Mouse (Mus musculus) frontal cortex, postnatal 10 days (tissue): ENCODE measurements around the gene Slc16a10.

Source experiments
- DNase-seq, 2 experiments: peaks; one replicate each; pipeline ENCODE4 v3.0.0; 2022; ENCODE audit warnings: low spot score in 2 of 2, mixed read lengths in 1 of 2

Slc16a10 gene

DNA sequence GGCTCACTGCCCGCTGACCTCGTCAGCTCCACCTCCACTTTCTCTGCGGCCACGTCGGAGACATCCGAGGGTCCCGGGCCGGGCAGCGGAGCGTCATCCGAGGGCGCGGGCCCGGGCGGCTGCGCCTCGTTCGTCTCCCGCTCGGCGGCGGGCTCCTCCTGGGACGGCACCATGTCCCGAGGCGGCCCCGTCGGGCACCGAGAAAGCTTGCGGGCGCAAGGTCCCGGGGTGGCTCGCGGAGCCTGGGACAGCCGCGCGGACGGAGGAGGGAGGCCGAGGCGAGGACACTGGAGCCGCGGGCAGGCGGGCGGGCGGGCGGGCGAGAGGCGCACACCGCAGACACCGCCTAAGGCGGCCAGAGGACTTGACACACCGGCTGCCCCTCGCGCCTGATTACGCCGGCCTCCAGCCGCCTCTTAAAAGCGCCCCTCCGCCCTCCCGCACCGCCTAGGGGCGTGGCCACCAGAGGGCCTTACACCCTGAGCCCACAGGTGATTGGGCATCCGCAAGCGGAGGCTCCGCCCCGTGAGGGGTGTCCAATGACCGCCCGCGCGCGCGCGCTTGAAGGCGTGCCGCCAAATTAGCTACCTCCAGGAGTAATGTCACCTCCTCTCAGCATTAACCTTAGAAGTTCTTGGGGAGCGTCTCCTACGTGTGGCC is at the start of gene Slc16a10:
TSS of gene Slc16a10 (minus strand) at position 395 of the 660 bp plus-strand sequence.
- peak; percentile 89 for DNase-seq

DNA sequence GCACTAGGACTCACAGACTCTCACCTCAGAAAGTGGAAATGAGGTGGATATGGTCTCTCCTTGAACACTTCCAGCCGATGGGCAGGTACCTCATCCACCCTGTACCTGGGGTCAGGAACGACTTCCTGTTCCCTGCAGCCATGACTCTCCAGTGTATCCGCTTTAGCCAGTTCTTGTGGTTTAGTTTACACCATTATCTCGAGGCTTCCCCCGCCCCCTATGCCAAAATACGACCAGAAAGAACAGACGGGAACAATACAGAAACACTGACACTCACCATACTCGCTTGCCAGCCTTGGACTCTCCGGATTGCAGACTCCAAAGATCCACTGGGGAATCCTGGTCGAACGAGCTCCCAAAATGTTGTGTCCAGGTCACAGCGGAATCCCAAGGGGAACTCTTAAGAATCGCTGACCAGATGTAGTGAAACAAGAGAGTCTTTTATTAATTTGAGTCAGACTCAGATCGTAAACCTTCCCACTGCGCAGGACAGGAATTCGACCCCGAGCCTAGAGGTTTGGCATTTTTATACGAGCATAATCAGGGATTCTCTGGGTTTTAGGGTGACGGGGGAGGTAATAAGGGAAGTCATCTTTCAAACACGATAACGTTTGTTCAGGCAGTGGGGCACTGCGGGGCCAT is 49.4 kb upstream of the Slc16a10 start:
- DNase-seq: no peak

DNA sequence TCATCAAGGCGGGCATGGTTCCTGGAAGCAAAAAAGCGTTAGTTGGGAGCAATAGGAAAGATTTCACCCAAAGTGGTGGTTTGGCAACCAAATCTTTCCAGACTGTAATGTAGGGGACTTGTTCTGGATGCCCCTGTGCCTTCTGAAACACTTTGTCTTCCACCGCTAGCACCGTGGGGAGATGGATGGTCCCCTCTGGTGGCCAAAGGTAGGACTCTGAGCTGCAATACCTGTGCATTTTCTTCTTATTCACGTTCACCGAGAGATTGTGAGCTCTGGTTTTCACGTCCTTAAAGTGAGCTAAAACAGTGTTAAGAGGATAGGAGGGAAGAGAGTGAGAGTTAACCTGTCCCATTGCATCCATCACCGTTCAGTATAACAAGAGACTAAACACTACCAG is 48.8 kb upstream of the Slc16a10 start:
- DNase-seq: no peak

DNA sequence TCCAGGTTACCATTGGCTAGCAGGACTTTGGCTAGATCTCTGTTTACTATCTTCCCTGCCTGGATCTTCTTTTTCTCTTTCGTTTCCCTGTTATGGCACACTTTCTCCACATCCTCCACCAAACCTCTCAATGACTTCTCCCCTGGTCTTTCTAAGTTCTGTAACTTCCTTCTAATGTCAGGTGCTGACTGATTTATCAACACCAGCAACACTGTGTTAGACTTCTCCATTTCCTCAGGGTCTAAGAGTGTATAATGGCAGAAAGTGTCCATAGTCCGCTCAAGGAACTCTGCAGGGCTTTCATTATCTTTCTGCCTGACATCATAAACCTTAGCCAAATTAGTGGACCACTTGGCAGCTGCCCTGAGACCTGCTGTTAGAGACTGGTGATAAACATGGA is 47.6 kb upstream of the Slc16a10 start:
- DNase-seq: no peak

DNA sequence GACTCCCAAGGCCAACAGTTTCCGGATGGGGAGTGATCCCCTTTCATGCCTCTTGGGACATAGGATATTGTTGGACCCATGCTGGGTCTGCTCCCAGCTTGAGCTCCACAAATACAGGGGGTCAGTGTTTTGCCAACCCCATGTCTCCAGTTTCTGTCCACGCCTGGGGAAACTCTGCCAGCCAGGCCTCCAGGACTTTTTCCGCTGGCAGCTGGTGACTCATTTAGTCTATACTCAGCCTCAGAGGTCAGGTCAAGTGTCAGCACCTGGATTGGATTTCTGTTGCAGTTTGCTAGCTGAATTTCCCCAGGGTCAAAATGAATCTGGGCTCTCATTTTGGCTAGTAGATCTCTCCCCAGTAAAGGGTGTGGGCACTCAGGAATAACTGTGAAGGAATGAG is 46.8 kb upstream of the Slc16a10 start:
- no peak for DNase-seq

DNA sequence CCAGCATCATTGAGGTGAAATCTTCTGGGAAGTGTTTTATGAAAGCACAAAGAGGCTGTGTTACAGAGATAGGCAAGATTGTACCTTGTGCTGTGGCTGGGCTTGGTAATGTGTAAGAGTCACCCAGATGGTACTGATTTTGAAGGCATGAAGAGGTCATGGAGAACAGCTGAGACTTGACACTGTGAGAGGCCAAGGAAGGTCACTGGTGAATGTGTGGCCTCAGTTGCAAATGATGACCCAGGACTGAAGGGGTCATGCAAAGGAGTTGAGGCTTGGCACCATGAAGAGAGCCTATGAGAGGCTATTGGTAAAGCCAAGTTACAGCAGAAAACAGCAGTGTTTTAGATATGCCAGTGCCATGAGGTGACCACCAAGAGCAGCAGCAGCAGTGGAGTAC is 43.9 kb upstream of the Slc16a10 start:
- DNase-seq: no peak

DNA sequence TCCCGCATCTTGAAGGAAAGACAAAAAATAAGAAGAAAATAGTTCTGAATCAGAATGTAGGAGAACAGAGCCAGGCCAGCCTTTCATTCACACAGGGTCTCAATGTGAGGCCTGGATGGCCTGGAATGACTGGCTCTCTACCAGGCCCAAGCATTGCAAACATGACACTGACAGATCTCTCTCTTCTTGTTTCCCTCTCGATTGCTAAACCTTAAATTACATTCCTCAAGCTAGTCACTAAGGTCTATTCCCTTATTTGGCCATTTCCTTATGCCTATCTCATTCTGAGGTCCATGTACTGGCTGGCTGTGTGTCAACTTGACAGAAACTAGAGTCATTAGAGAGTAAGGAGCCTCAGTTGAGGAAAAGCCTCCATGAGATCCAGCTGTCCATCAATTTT is 38.0 kb upstream of the Slc16a10 start:
- no peak for DNase-seq

DNA sequence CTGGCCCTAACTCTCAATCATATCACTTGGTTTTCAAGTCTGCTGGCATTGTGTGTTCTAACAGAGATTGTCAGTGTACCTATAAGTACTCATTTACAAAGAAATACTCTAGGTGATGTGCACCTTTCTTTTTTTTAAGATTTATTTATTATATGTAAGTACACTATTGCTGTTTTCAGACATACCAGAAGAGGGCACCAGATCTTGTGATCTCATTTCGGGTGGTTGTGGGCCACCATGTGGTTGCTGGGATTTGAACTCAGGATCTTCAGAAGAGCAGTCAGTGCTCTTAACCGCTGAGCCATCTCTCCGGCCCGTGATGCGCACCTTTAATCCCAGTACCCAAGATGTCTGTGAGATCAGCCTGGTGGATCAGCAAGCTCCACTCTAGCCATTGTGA is 37.1 kb upstream of the Slc16a10 start:
- DNase-seq: no peak

DNA sequence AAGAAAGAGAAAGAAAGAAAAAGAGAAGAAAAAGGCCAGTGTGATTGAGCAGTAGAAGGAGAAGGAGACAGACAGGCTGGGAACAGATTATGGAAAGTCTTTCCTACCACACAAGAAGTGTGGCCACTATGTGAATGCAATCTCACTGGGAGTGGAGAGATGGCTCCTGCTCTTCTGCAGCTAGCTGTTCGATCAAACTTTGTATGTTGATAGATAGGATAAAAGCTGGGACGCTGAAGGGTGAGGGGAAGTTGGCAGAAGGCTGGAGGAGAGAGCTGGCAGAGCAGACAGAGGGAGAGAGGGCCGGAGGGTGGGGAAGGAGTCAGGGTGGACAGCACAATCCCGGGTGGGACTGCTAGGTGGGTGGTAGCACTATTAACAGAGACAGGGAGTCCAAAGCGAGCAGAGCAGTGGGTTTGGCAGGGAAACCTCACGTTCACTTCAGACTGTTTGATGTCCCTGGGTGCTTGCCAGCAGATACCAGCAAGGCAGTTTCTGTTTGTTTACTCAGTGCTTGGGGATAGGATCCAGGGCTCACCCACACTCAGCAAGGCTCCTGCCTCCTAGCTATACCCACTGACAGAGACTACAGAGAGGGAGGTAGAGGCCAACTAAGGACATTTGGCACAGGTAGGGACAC is 35.4 kb upstream of the Slc16a10 start:
- peak; percentile 12 to 22 for DNase-seq

DNA sequence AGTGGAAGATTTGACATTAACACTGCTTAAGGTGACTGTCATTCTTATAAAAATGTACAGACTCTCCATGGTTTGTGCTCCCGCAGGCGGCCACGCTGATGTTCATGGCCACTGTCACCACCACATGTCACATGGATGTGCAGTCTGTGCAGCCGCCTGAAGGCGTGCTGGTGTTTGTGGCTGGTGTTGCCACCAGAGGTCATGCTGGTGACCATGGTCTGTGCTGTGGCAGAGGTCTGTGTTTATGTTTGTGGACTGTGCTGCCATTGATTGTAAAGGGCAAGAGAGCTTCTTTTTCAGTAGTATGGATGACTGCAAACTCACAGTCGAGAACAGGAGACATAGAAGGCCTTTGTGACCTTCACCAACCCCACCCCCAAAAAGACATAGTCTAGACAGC is 30.1 kb upstream of the Slc16a10 start:
- no peak for DNase-seq

DNA sequence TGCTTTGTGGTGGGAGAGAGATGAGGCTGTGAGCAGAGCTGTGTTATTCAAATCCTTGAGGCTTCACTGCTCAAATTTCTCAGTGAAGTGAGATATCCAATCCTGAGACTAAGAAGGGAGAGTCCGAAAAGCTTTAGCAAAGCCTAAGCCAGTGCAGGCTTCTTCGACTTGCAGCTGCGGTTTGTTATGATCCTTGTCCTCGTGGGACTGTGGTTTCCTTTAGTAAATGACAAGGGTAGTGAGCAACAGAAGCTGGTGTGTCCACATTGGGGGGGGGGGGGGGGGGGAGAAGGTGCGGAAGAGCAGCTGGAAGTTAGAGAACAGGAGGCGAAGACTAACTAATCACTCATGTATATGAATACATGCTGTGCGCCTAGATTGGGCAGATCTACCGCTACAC is 29.2 kb upstream of the Slc16a10 start:
- DNase-seq: no peak

DNA sequence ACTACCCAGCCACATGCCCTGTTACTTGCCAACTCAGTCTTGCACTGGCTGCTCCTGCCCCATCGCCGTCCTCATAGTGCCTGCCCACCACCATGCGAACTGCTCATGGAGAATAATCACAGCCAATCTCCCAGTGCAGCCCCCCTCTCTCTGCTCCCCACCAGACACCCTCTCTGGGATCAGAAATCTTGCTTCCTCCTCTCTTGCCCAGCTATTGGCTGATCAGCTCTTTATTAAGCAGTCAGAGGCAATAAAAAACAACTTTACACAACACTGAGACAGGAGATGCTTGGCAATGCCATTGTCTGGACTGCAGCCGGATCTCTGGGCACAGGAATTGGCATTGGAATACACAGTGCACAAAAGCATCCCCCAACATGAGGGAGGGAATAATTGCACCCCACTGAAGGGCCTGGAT is 28.1 kb upstream of the Slc16a10 start:
- no peak for DNase-seq

DNA sequence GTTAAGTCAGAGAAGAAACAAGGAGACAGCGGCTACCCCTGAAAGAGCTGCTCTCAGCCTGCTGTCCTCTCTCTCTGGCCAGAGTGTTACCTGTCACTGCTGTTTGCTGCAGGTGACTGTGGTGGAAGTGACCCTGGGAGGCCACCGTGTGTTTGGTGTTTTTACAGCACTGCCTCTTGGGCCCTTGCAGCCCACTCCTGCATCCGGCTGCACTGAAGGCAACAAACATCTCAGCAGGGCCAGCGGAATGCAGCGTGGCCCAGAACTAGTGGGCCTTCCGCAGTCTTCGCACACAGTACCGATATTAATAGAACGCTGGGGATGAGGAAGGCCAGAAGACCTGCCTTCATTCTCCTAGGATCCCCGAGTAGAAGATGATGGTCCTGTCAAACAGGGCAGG is 27.5 kb upstream of the Slc16a10 start:
- DNase-seq: no peak

DNA sequence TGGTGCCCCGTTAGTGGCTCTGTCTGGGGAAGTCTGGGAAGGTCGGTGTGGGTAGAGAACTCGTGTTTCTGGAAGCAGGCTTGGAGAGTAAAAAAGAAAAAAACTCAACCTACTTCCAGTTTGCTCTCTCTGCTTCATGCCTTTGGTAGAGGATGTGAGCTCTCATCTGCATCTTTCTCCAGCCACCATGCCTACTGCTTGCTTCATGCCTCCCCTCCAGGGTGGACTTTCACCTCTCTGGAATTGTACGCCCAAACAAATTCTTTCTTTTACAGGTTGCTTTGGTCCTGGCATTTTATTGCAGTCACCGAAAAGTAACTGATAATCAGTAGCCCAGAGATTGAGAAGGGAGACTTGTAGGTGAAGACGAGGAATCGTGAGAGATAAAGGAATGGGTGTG is 27.0 kb upstream of the Slc16a10 start:
- DNase-seq: no peak

DNA sequence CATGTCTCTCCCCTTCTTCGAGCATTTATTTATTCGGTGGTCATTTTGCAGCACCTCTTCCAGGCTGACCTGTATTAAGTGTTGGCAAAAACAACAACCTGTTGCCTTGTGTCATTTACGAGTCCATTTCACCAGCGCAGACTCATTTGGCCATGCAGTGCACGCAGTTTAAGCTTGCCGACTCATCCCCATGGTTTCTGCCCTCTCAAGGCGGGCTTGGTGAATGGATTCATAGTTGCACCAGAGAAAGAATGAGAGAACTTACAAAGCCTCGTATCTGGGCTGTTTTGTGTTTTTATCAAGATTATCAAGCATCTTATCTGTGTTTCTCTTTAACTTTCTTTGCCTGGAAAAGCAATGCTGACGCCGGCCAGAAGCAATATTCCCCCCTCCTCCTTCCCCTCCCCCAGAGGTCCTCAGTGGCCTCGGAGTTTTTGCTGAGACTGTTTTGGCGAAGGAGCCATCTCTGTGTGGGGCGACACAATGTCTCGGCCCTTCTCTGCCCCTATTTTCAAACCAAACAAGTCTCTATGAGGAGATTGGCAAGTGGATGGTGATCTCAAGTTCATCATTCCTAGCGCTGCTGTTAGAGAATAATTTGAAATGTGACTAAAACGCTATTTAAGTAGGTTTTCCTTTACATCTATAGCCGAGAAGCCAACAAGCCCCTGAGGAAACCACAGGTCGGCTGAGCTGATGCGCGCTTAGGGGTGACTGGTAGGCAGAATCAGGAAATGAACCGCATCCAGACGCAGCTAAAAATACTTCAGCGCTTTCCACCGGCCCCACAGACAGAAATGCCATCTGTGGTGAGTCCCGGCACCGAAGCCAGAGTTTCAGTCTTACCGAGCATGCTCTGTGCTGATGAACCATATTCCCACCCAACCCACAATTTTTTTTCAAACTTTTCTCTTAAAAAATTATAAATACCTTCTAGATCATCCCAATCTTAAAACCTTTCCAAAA is 22.6 kb upstream of the Slc16a10 start:
- peak; percentile 32 to 39 for DNase-seq

DNA sequence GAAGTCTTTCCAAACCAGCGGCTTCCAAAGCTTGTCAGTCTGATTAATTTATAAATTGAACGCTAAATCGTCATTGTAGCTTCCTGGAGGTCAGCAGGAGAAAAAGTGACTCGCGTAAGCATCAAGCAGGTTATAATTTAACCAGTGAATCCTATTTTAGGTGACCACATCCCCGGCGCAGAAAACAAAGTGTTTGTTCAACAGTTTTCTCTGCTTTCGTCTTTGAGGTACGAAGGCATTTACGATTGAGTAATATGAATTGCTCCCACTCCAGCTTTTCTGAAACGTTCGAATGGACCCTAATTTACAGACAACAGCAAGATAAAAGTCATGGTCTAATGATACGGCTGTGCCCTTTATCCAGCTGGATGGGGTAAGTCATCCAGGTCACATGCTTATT is 21.9 kb upstream of the Slc16a10 start:
- DNase-seq: no peak

DNA sequence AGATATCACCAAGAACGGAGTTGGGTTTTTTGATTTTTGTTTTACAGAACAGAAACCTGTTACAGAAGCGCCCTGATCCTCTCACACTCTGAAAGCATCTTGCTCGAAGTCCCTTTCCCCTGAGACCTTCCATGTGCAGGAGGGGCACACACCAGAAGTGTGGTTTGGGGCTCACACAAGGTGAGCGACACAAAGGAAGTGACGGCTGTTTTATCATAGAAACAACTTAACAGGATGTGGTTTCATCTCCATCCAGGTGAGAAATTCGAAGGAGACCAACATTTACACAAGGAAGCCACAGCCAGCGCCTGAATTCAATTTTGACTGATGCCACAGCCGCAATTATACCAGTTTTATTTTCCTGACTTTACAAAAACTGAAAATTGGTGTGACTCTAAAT is 21.3 kb upstream of the Slc16a10 start:
- DNase-seq: no peak

DNA sequence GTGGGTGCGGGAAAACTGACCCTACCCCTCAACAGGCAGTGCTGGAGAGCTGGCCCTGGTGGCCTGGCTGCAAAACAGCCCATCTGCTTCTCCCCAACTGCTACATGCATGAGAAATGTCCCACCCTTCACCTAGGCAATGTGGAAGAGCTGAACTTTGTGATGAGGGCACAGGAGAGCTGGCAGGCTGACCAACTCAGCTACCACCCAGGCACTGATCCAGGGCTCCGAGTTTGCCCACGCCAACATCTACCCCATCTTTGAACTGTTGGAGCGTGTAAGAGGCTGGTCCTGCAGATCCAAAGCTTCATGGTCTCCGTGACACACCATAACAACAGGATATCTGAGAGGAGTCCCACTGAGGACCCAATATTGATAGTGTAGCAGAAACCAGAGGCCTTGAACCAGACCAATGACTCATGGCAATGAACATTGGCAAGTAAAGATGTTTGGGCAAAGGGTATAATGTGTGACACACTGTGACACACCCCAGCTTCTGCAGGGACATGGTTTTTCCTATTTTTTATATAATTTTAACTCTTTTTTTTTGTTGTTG is 19.7 kb upstream of the Slc16a10 start:
- no peak for DNase-seq

DNA sequence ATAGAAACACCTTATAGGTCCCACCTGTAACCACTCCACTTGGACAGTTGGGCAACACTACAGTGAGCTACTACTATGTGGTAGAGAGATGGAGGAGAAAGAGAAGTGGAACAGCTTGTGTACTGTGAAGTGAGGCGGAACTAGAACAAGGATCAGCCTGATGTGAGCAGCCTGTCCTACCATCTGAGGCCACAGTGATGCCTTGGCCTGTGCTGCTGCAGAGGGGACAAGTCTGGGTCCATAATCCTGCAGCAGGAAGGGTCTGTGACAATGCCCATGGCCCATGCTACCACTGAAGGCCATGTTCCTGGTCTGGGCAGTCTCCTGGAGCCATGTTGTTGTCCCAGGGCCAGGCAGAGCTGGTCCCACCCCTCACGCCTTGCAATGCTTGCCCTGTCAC is 19.2 kb upstream of the Slc16a10 start:
- DNase-seq: no peak

DNA sequence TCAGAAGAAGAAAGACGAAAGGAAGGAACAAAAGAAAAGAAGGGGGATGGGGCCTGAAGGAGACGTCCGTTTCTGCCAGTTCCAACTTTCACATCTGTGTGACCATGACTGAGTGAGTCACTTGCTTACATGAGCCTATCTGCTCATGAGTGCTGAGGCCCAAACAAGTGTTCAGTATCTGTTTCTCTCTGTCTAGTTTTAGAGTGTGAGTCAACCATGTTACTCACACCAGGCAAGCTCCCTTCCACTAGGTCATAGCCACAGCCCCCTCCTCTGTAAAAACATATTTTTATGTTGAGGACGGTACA is 10.4 kb upstream of the Slc16a10 start:
- DNase-seq: no peak

DNA sequence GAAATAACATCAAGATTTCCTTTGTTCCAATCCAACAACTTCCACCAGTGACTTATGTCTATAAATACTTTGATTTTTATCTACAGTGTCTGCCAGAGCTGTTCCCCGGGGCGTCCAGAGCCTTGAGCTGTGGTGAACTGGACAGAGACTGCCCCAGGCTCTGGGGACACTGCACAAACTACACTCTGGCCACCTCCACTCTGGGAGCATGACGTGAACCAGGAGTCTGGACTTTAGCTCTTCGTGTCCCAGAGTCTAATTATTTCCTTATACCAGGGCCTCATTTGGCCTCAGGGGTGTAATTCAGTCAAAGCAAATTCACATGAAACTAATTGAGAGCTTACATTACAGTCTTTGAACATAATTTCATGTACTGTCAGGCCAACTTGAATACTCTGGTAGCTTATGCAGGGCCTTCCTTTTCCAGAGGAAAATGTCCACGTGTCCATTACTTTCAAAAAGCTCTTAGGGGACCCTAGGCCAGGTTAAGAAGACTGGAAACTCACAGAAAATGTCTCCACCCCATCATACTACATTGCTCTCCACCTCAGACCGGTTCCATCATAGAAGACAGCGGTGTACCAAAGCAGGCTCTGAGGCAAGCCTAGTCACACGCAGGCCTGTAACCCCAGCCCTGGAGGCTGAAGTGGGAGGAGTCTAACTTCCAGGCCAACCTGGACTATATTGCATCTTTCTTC is 9.9 kb upstream of the Slc16a10 start:
- no peak for DNase-seq
